ENCODE assay signal across 18 mouse cellular contexts in genomic region chr14:26783731-26784130, GRCm38 (mm10).
"Had no signal": no experiment of that assay in that cellular context is flagged by ENCODE, and none has a peak within 500 bp of the region (broad histone marks: within the 10 kb centered on the region; RNA-seq: fewer than 3 reads in every experiment).

No protein-coding gene starts in this region.

- DNase-seq: gastrocnemius, adult 2 months; gastrocnemius, postnatal 10 days; gastrocnemius, postnatal 25 days; heart, adult 11 months; heart, adult 2 months; heart, postnatal 14 days; heart, postnatal 36 days; kidney, adult 18-20 months; kidney, adult 8-10 months; kidney, postnatal 10 days; kidney, postnatal 25 days; kidney, postnatal 4 days; liver; liver, embryonic 13.5 days had no signal

- ATAC-seq: hindbrain, embryonic 16.5 days; inflammation-experienced regulatory T-cells, adult 6 months; intestine, embryonic 15.5 days; intestine, postnatal 0 days had no signal
